Mouse (Mus musculus): ENCODE results near the gene Tmprss11b. TPM values are rescaled to one million over a fixed set of nuclear protein-coding genes. Genes with fewer than 3 reads are reported as not detected.

Gene Tmprss11b
- polyA plus RNA-seq, 1 experiment from 2014 or later, result 12.2 TPM

DNA sequence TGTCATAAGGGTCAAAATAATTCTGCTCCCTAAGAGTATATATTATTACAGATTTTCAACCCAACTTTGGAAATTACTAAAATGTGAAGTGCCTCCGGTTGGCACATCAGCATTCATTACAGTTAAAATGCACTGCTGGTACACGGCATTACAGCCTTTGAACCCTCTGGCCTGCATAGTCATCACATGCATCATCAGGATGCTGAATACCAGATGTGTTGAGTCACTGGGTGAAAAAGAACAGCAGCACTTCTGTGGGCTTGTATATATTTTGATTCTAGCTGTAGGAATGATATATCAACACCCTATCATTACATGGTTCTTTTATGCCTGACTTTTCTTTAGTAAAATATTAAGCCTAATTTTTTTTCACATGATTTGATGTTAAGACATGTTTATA is 45.5 kb downstream of the Tmprss11b start:
- Histone ChIP-seq H3K9me3 (replicated peaks; ENCODE audit: control insufficient read depth, low read length) (no peaks in the 10 kb centered on the region), H3K27ac (ENCODE audit: low read length) (no peak overlapping the region), H3K36me3 (ENCODE audit: control insufficient read depth, insufficient read depth, low read length) (no peaks in the 10 kb centered on the region), H3K9ac (ENCODE audit: low read length) (no peak overlapping the region), H3K4me3 (replicated peaks; ENCODE audit: low read length) (no peak overlapping the region), H3K27me3 (ENCODE audit: control insufficient read depth, insufficient read depth, low read length) (no peaks in the 10 kb centered on the region), H3K4me2 (ENCODE audit: low read depth, low read length) (no peak overlapping the region), H3K4me1 (ENCODE audit: control insufficient read depth, insufficient read depth, low read length) (no peaks in the 10 kb centered on the region)
- no peak for ATAC-seq (ENCODE audit: insufficient read depth, low FRiP score)
- WGBS, result 55% methylated on average over 2 of the region's 2 CpGs

GRCm38 (mm10) chr5:86621778-86622177 is 54.4 kb downstream of the Tmprss11b start:
- Histone ChIP-seq H3K4me1 (ENCODE audit: control insufficient read depth, insufficient read depth, low read length) (no peaks in the 10 kb centered on the region), H3K9ac (ENCODE audit: low read length) (no peak overlapping the region)
- 83% methylated on average over 1 of the region's 1 CpGs for WGBS

More at GRCm38 (mm10) chr5:86621778-86622177, 54.4 kb downstream of the Tmprss11b start:
- H3K4me3 ChIP-seq (replicated peaks; ENCODE audit: low read length), result no peak overlapping the region
- H3K4me2 ChIP-seq (ENCODE audit: low read depth, low read length), result no peak overlapping the region
- no peaks in the 10 kb centered on the region for H3K27me3 ChIP-seq (ENCODE audit: control insufficient read depth, insufficient read depth, low read length)
- H3K27ac ChIP-seq (ENCODE audit: low read length), result no peak overlapping the region
- H3K9me3 ChIP-seq (replicated peaks; ENCODE audit: control insufficient read depth, low read length), result no peaks in the 10 kb centered on the region
- no peak for ATAC-seq (ENCODE audit: insufficient read depth, low FRiP score)
- no peaks in the 10 kb centered on the region for H3K36me3 ChIP-seq (ENCODE audit: control insufficient read depth, insufficient read depth, low read length)

Other genes with a start within 250 kb of the Tmprss11b start
- 13.0 and 17.5 TPM in 2 replicates for gene Tmprss11a, start 207.4 kb downstream of the Tmprss11b start, polyA plus RNA-seq (2015; fragmentation: Nextera tagmentation; extraction: Ambion mirVana)
- gene Tmprss11g, start 157.8 kb downstream of the Tmprss11b start, polyA plus RNA-seq (2015; fragmentation: Nextera tagmentation; extraction: Ambion mirVana), result 16.2 and 21.4 TPM in 2 replicates
- gene Tmprss11f, start 43.9 kb downstream of the Tmprss11b start, polyA plus RNA-seq (2015; fragmentation: Nextera tagmentation; extraction: Ambion mirVana), result 1.5 and 3.0 TPM in 2 replicates
- 2.3 and 4.5 TPM in 2 replicates for gene Tmprss11e, start 69.5 kb upstream of the Tmprss11b start, polyA plus RNA-seq (2015; fragmentation: Nextera tagmentation; extraction: Ambion mirVana)
- gene Ythdc1, start 127.9 kb upstream of the Tmprss11b start, polyA plus RNA-seq (2015; fragmentation: Nextera tagmentation; extraction: Ambion mirVana), result 29.9 and 34.6 TPM in 2 replicates
- gene Ugt2b34, start 230.6 kb upstream of the Tmprss11b start, polyA plus RNA-seq (2015; fragmentation: Nextera tagmentation; extraction: Ambion mirVana), result 77.0 and 80.9 TPM in 2 replicates

All from stomach, embryonic 16.5 days (tissue).